Mouse (Mus musculus) liver, postnatal 0 days (tissue): Measurements from ENCODE around the gene Dnttip2.

Experiments
- CTCF ChIP-seq: sonication (generic); IDR thresholded peaks from 2 replicates; pipeline ENCODE4 v1.5.1; 2016; ENCODE audit warnings: antibody characterized with exemption, low read depth
- EP300 ChIP-seq: IDR thresholded peaks from 2 replicates; pipeline ENCODE4 v1.6.1; 2016; ENCODE audit warnings: antibody characterized with exemption, low read depth, mild to moderate bottlenecking

- no peak for TF ChIP-seq CTCF
- TF ChIP-seq EP300, result no peak
Measured at GRCm38 (mm10) chr3:122243416-122244167, 30.6 kb upstream of the Dnttip2 start.
